Mouse (Mus musculus) embryonic facial prominence, embryonic 14.5 days (tissue): ENCODE data around the gene Serpina3c. TPM values are rescaled to one million over a fixed set of nuclear protein-coding genes. Genes with fewer than 3 reads are reported as not detected.
A peak's percentile ranks its signal among the peaks of the same experiment; 100 is the strongest.

ENCODE experiments used
- ATAC-seq: fragments of 200-750 bp; cut with Nextera tagmentation; 2 replicates; pipeline ENCODE4 v1.8.0; 2017; ENCODE audit warnings: low read depth, moderate number of reproducible peaks, moderate TSS enrichment
- DNase-seq: peaks from one replicate; pipeline ENCODE4 v3.0.0-alpha.2; 2015; ENCODE audit warnings: low spot score
- H3K27ac ChIP-seq: fragments of 300-500 bp; sonication (generic); replicated peaks from 2 replicates; pipeline ENCODE4 v1.5.1; 2014; ENCODE audit warnings: low read depth, mild to moderate bottlenecking, low read length, moderate library complexity
- H3K27me3 ChIP-seq: fragments of 300-500 bp; sonication (generic); replicated peaks from 2 replicates; pipeline ENCODE4 v1.6.1; 2014; ENCODE audit warnings: low read length; ENCODE audit not compliant: control insufficient read depth, insufficient read depth
- H3K36me3 ChIP-seq: fragments of 300-500 bp; sonication (generic); 2 replicates; pipeline ENCODE4 v1.6.1; 2014; ENCODE audit warnings: low read length, mixed read lengths; ENCODE audit not compliant: control insufficient read depth, insufficient read depth
- H3K4me1 ChIP-seq: fragments of 300-500 bp; sonication (generic); 2 replicates; pipeline ENCODE4 v1.6.1; 2014; ENCODE audit warnings: antibody characterized with exemption, low read length; ENCODE audit not compliant: control insufficient read depth, insufficient read depth
- H3K4me2 ChIP-seq: fragments of 300-500 bp; sonication (generic); 2 replicates; pipeline ENCODE4 v1.6.1; 2014; ENCODE audit warnings: low read depth, mild to moderate bottlenecking, low read length, moderate library complexity, mixed read lengths
- H3K4me3 ChIP-seq: fragments of 300-500 bp; sonication (generic); 2 replicates; pipeline ENCODE4 v1.5.1; 2014; ENCODE audit warnings: low read depth, mild to moderate bottlenecking, low read length
- H3K9ac ChIP-seq: fragments of 300-500 bp; sonication (generic); 2 replicates; pipeline ENCODE4 v1.6.1; 2014; ENCODE audit warnings: low read depth, mild to moderate bottlenecking, low read length, moderate library complexity, mixed read lengths
- H3K9me3 ChIP-seq: fragments of 300-500 bp; sonication (generic); 2 replicates; pipeline ENCODE4 v1.6.1; 2016; ENCODE audit warnings: low read length; ENCODE audit not compliant: control insufficient read depth
- WGBS: fragments of 180-500 bp; shearing (Covaris S2); extraction: QIAGEN DNeasy Blood & Tissue Kit; methylation state at CpG from one replicate; pipeline ENCODE4 v1.1.7; 2014; 5-methylcytosine and 5-hydroxymethylcytosine counted together
- polyA plus RNA-seq: library from polyadenylated mRNA; unstranded; fragments of >200 nt; fragmentation: Nextera tagmentation; extraction: Ambion mirVana; gene quantifications from 2 replicates; pipeline ENCODE4 v1.2.1, GENCODE M21; 2014

Gene Serpina3c
- polyA plus RNA-seq, result not detected in 2 replicates

GRCm38 (mm10) chr12:104153656-104154055 is at the start of gene Serpina3c:
Serpina3c (minus strand) TSS chr12:104153870.
- Histone ChIP-seq H3K4me1 (no peaks in the 10 kb centered on the region), H3K4me3 (no peak within 1 kb of the TSS), H3K27me3 (no peaks in the 10 kb centered on the region), H3K9ac (no peak within 1 kb of the TSS), H3K4me2 (no peak within 1 kb of the TSS), H3K36me3 (no peaks in the 10 kb centered on the region), H3K9me3 (no peaks in the 10 kb centered on the region), H3K27ac (no peak within 1 kb of the TSS)
- WGBS, result 82% methylated on average over 2 of the region's 2 CpGs
- ATAC-seq, result no peak
- no peak for DNase-seq

GRCm38 (mm10) chr12:104190852-104191251 is 37.2 kb upstream of the Serpina3c start:
- Histone ChIP-seq H3K36me3 (no peaks in the 10 kb centered on the region), H3K9ac (no peak overlapping the region), H3K27ac (no peak overlapping the region), H3K4me3 (no peak overlapping the region), H3K9me3 (no peaks in the 10 kb centered on the region), H3K4me1 (no peaks in the 10 kb centered on the region), H3K27me3 (no peaks in the 10 kb centered on the region), H3K4me2 (no peak overlapping the region)
- ATAC-seq, result no peak
- no peak for DNase-seq

GRCm38 (mm10) chr12:104189246-104189645 is 35.6 kb upstream of the Serpina3c start:
- Histone ChIP-seq H3K9me3 (no peaks in the 10 kb centered on the region), H3K4me2 (no peak overlapping the region), H3K27ac (no peak overlapping the region), H3K36me3 (no peaks in the 10 kb centered on the region), H3K27me3 (no peaks in the 10 kb centered on the region), H3K4me1 (no peaks in the 10 kb centered on the region), H3K4me3 (no peak overlapping the region), H3K9ac (no peak overlapping the region)
- DNase-seq (no peak), ATAC-seq (no peak)
- 69% methylated on average over 2 of the region's 2 CpGs for WGBS

GRCm38 (mm10) chr12:104186041-104186581 is 32.4 kb upstream of the Serpina3c start:
- H3K9ac ChIP-seq, result no peak overlapping the region
- DNase-seq (peak; percentile 4), ATAC-seq (no peak)
- no peak overlapping the region for H3K4me3 ChIP-seq
- H3K27me3 ChIP-seq, result no peaks in the 10 kb centered on the region
- H3K36me3 ChIP-seq, result no peaks in the 10 kb centered on the region
- H3K9me3 ChIP-seq, result no peaks in the 10 kb centered on the region
- H3K4me1 ChIP-seq, result no peaks in the 10 kb centered on the region
- no peak overlapping the region for H3K4me2 ChIP-seq
- 86% methylated on average over 3 of the region's 3 CpGs for WGBS
- H3K27ac ChIP-seq, result no peak overlapping the region

- no peak overlapping the region for H3K27ac ChIP-seq
- no peak overlapping the region for H3K9ac ChIP-seq
- H3K4me1 ChIP-seq, result no peaks in the 10 kb centered on the region
- ATAC-seq, result no peak
- no peaks in the 10 kb centered on the region for H3K36me3 ChIP-seq
- H3K4me3 ChIP-seq, result no peak overlapping the region
- WGBS, result 63% methylated on average over 4 of the region's 4 CpGs
- H3K4me2 ChIP-seq, result no peak overlapping the region
- H3K27me3 ChIP-seq, result no peaks in the 10 kb centered on the region
- H3K9me3 ChIP-seq, result no peaks in the 10 kb centered on the region
- no peak for DNase-seq
Measured at GRCm38 (mm10) chr12:104185046-104185445, 31.4 kb upstream of the Serpina3c start.

- no peak overlapping the region for H3K4me3 ChIP-seq
- H3K9me3 ChIP-seq, result no peaks in the 10 kb centered on the region
- no peaks in the 10 kb centered on the region for H3K4me1 ChIP-seq
- DNase-seq (no peak), ATAC-seq (no peak)
- H3K4me2 ChIP-seq, result no peak overlapping the region
- no peaks in the 10 kb centered on the region for H3K36me3 ChIP-seq
- no peak overlapping the region for H3K27ac ChIP-seq
- H3K9ac ChIP-seq, result no peak overlapping the region
- H3K27me3 ChIP-seq, result no peaks in the 10 kb centered on the region
- WGBS, result 79% methylated on average over 2 of the region's 2 CpGs
Measured at GRCm38 (mm10) chr12:104178987-104179386, 25.3 kb upstream of the Serpina3c start.

- no peak overlapping the region for H3K27ac ChIP-seq
- DNase-seq (no peak), ATAC-seq (no peak)
- H3K4me2 ChIP-seq, result no peak overlapping the region
- H3K4me1 ChIP-seq, result no peaks in the 10 kb centered on the region
- H3K9ac ChIP-seq, result no peak overlapping the region
- H3K36me3 ChIP-seq, result no peaks in the 10 kb centered on the region
- H3K9me3 ChIP-seq, result no peaks in the 10 kb centered on the region
- no peak overlapping the region for H3K4me3 ChIP-seq
- H3K27me3 ChIP-seq, result no peaks in the 10 kb centered on the region
Measured at GRCm38 (mm10) chr12:104178577-104178976, 24.9 kb upstream of the Serpina3c start.

GRCm38 (mm10) chr12:104175636-104176035 is 22.0 kb upstream of the Serpina3c start:
- ATAC-seq (no peak), DNase-seq (no peak)
- Histone ChIP-seq H3K9me3 (no peaks in the 10 kb centered on the region), H3K36me3 (no peaks in the 10 kb centered on the region), H3K27me3 (no peaks in the 10 kb centered on the region), H3K4me2 (no peak overlapping the region), H3K4me1 (no peaks in the 10 kb centered on the region), H3K9ac (no peak overlapping the region), H3K4me3 (no peak overlapping the region), H3K27ac (no peak overlapping the region)
- WGBS, result 74% methylated on average over 3 of the region's 3 CpGs

GRCm38 (mm10) chr12:104174747-104175146 is 21.1 kb upstream of the Serpina3c start:
- H3K9ac ChIP-seq, result no peak overlapping the region
- H3K4me1 ChIP-seq, result no peaks in the 10 kb centered on the region
- no peak for DNase-seq
- ATAC-seq, result no peak
- no peak overlapping the region for H3K4me3 ChIP-seq
- no peak overlapping the region for H3K4me2 ChIP-seq
- WGBS, result 41% methylated on average over 3 of the region's 3 CpGs
- H3K27ac ChIP-seq, result no peak overlapping the region
- no peaks in the 10 kb centered on the region for H3K9me3 ChIP-seq
- no peaks in the 10 kb centered on the region for H3K36me3 ChIP-seq
- H3K27me3 ChIP-seq, result no peaks in the 10 kb centered on the region
